Mouse (Mus musculus): ENCODE results near the gene Acp6.
"Not testable (repeated sequence)": the region's sequence is repeated elsewhere in the genome, so short reads cannot be mapped to it uniquely, and the experiment has no call there.

The Acp6 gene

DNA sequence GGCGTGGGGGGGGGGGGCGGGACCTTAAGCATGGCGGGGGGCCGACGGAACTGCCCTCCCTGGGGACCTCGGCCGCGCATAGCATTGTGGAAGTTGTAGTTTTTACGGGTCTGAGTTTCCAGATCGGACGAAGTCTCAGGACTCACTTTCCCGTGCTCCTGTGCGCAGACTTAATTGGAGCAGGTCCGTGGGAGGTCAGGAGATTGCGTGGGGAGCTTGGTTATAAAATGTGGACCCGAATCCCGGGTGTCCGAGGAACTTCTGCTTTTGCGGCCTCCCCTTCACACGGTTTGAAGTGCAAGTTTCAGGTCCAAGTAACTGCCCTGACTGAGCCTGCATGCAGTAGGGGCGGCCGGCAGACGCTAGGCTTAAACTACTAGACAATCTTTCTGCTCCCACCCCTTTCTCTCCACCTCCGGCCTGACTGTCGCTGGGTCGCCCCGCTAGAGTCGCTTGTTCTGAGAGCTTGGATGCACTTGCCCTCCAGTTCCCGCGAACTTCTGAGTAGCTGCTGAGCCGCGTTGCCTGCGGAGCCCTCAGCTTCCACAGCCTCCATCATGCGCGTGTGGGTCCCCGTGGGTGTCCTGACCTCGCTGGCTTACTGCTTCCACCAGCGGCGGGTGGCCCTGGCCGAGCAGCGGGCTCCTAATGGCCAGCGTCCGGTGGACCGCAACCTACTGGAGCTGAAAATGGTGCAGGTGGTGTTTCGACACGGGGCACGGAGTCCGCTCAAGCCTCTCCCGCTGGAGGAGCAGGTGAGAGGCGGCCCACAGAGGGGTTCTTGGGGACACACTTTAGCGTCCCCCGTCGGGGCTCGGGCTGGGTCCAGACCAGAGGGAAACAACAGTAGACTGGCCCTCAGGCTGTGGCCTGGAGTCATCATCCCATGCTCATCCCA lies at the start of gene Acp6:
TSS of gene Acp6 (plus strand) at position 167 of the 898 bp plus-strand sequence.
- in situ Hi-C loops (cut with MboI, MseI) = no loop called here

DNA sequence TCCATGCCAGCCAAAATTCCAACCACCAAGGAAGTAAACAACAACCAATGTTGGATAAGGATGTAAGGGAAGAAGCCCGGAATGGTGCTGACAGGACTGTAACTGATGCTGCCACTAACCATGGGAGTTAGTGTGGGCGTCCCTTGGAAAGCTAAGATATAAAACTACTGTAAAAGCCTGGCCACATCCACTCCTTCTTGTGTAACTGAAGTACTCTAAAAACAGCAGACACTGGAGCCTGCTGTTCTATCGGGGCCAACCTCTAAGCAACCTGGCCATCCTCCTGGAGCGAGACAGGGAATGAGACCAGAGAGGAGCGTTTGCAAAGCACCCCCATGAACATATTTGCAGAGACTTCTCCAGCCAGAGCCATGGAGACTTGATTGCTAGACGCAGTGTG lies 41.1 kb upstream of the Acp6 start:
- in situ Hi-C loops (cut with MboI, MseI) = no loop called here

DNA sequence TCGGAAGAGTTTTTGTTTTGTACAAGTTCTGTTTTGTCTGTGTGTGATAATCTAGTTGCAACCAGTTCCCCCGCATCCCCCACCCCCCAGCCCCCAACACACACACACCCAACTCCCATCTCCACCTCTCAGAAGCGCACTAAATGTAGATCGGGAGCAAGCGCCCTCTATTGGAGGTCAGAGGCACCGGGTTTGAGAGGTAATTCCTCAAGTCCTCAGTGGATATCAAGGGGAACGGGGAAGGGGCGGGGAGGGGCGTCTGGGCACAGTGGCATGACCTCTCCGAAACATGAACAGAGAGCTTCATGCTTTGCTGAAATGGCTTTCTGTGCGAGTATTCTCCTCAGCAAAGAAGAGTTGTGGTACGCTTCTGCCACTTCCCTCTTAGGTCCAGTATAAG lies 40.3 kb upstream of the Acp6 start:
- in situ Hi-C loops (cut with MboI, MseI) = no loop called here

DNA sequence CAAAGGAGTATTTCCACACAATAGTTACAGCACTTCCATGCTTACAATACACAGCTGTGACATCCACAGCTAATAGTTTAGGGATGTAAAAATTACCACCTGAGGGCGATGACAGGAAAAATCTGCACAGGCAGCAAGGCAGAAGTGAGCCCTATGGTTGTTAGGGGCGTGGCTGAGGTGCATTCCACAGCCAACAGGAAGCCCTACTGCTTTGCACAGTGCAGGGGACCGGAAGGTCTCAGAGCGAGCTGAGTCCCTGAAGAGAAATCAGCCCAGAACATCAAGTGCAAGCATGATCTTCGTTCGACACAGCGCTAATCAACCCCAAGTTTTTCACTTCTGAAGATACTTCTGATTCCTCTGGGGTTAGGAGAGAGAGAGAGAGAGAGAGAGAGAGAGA lies 34.4 kb upstream of the Acp6 start:
- in situ Hi-C loops (cut with MboI, MseI) = no loop called here

DNA sequence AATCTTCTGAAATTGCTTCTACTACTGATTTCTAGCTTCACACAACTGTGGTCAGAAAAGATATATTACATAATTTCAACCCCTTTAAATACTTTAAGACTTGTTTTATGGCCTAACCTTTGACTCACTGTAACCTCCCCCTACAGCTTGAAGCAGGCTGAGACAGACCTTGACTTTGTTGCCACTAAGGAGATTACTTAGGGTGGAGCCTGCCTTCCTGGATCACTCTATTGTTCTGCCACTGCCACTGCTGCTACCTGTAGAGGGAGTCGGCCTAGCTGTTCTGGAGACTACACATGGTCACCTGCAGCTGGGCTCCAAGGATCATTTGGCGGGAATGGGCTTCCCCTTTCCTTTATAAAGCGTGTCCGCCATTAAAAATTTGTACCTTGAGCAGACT lies 29.2 kb upstream of the Acp6 start:
- in situ Hi-C loops (cut with MboI, MseI) = no loop called here

DNA sequence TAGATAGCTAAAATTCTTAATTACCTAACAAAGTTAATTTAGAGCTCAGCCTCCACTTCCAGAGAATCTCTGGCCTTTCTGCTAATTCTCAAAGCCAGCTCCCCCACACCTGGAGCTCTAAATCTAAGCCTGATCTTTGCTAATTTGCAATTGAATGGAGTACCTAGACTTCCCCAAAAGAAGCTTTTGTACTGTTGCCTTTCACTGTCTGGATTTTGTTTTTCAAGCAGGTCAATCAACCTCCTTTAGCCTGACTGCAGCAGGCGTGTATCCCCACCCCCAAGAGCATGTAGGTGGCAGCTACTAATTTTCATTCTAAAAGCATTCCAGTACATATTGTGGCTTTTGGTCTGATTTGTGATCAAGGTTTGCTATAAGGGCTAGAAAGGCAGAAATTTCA lies 20.9 kb upstream of the Acp6 start:
- in situ Hi-C loops (cut with MboI, MseI) = not testable (repeated sequence)

DNA sequence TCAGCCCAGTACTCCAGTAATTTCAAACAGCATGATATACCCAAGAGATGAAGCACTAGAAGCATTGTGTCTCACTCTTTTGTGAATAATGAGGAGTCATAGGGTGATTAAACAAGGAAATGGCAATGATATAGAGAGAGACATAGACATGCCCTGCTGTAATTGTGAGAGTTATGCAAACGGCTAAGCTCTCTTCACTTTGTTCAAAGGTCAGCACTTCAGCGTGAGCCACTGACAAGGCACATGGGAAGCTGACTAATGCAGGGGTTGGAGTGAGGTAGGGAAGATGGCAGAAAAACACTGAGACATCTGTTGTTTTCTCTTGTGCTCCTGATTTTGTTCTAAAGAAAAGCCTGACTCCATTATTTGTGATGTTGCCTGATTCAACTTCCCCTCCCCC lies 7.5 kb upstream of the Acp6 start:
- in situ Hi-C loops (cut with MboI, MseI) = no loop called here

DNA sequence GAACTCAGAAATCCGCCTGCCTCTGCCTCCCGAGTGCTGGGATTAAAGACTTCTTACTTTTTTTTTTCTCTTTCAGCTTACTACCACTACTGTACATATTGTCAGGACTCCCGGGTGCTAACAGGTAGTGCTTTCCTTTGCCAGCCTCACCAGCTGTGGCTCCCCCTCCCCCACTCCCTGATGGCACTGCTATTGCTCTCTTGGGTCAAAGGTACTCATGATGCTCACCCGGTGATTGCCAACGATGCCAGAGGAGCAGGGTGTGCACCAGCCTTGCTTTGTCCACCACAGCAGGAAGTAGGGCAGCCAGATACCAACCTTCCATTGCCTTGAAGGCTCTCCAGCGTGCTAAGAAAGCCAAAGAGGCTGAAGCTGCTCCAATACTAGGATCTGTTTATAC lies 2.1 kb upstream of the Acp6 start:
- in situ Hi-C loops (cut with MboI, MseI) = no loop called here

DNA sequence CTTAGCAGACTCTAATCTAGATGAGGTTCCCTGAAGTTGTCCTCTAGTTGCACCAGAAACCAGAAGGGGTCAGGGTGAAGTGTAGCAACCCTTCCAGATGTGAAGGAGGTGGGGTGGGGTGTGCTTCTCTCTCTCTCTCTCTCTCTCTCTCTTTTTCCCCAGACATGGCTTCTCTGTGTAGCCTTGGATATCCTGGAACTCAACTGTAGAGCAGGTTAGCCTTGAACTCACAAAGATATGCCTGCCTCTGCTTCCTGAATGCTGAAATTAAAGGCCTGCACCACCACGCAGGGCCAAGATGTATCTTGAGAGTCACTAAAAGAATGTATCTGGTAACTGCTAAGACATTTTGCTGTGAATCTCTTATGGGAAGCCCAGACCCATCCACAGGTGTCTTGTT lies 1.3 kb upstream of the Acp6 start:
- in situ Hi-C loops (cut with MboI, MseI) = no loop called here

DNA sequence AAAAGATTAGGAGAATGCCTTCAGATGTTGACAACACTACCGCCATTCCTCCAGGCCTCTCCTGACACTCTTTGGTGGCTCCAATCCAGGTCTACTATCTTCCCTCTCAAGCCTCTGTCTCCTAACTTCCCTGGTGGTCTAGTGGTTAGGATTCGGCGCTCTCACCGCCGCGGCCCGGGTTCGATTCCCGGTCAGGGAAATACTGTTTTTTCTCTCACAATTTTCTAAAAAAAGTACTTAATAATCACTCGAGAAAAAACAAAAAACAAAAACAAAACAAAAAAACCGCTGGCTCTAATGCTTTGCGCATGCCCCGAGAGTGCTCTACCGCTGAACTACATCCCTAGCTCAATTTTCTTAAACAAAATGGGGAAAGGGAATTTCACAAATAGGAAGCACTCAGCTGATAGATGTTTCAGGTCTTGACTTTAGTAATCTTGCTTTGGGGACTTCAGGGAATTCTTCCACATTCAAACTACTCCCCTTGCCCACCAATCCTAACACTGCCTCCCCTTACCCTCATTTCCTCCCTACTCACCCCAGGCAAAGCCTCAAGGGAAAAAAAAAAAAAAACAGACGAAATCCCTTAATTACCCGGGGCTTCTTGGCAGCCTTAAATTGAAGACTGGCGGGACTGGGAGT lies 498 bp upstream of the Acp6 start:
- in situ Hi-C loops (cut with MboI, MseI) = no loop called here

DNA sequence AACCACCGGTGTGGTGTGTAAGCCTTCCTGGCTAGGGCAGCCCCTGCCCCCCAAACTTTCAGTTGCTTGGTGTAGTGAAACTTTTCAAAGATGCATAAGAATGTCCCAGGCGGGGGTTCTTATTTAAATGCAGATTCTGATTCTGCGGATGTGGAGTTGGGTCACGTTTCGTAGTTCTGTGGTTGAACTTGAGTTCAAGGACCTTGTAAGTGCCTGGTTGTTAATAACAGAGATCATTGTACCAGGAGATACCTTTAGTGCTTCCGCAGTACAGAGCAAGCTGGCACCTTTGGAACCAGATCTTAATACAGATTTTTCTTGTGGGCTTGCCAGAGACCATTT lies 903 bp downstream of the Acp6 start:
- in situ Hi-C loops (cut with MboI, MseI) = no loop called here

DNA sequence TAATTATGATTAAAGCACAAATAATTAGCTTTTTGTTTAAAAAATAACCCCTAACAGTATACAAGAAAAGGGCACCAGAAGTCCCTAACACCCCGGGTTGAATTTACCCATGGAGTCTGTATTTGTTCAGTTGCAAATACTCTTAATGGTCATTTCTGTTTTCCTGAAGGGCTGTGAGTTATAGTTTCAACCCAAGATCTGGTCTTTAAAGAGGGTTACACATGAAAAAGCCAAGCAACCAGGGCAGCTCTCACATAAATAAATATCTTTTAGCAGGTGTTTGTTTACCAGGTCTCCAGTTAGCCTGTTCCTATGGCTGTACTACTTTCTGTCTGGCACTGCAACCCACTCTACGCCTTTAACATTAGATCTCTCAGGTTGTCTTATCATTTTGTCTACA lies 1.4 kb downstream of the Acp6 start:
- in situ Hi-C loops (cut with MboI, MseI) = no loop called here

DNA sequence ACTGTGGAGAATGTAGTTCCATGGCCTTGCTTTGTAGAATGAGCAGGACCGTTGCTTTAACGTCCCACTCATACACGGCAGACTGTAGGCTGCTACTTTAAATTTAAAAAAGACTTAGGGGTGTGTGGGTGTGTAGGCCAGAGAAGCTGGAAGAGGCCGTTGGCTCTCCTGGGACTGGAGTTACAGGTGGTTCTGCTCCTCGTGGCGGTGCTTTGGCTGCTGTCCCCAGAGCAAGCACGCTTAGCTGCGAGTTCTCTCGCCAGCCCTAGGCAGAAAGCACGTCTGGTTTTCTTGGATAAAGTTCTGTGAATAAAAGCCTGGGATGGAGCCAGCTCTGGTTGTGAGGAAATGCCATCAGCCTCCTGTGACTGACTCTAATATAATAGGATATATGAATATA lies 2.3 kb downstream of the Acp6 start:
- in situ Hi-C loops (cut with MboI, MseI) = no loop called here

DNA sequence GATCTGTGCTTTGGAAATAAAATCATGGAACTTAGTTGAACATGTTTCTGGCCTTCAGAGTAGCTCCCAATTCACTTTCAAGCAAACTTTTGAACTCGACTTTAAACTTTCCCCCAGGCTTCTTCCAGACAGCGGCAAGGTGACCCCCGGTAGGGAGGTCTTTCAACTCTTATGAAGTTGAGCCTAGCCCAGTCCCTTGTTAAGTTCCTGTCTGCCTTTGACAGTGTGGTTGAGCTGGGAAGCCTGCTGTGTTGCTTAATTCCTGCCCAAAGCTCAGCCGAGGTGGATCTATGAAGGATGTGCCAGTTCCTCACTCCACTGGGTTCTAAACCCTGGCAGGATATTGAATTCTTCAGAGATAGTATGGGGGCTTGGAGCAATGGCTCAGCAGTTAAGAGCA lies 3.2 kb downstream of the Acp6 start:
- in situ Hi-C loops (cut with MboI, MseI) = no loop called here

DNA sequence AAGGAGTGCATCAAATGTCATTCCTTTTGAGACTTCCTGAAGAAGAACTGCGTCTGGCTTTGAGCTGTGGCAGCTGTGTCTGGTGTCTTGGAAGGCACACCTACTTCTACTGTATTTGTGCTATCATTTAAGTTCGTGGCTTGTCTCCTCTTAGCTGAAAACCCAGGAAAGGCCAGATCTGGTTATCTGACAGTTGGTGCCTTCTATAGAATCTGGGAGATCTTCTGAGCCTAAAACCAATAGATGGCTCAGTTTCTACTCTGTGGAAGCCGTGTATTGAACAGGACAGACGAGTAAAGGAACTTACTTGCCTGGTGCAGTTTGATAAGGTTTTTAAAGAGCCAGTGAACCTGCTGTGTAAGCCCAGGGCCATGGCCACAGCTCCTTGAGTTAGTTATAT lies 5.9 kb downstream of the Acp6 start:
- in situ Hi-C loops (cut with MboI, MseI) = no loop called here

DNA sequence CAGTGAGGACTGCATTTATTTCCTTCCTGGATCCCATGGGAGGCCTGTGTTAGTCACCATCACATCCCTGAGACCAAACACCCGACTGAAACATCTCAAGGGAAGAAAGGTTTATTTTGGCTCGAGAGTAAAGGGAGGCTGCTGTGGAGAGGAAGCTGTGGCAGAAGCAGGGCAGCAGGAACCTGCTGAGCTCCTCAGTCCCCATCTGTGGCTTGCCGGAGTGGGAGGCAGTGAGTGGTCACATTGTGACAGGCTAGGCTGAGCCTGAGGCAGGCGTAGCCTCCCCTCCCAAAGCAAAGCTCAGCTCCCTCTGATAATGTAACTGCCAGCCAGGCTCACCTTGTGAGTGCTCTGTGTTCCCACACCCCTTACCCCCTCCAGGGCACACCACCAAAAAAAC lies 8.5 kb downstream of the Acp6 start:
- in situ Hi-C loops (cut with MboI, MseI) = no loop called here

DNA sequence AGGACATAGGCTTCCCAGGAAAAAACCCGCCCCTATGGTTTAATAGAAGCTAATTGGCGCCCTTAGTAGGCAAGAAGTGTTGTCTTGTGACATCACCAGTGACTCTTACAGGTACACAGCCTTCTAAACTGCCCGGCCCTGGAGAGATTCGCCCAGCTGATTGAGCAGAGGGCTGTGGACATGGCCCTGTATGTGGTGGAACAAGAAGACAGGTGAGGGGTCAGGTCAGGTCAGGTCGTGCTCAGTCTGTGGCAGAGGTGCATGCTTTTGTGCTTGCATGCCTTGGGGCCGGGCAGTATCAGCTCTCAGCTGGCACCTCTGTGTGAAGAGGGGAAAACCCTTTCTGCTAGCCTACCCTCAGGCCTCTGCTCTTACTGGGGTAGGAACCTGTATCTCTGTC lies 13.0 kb downstream of the Acp6 start:
- in situ Hi-C loops (cut with MboI, MseI) = no loop called here

DNA sequence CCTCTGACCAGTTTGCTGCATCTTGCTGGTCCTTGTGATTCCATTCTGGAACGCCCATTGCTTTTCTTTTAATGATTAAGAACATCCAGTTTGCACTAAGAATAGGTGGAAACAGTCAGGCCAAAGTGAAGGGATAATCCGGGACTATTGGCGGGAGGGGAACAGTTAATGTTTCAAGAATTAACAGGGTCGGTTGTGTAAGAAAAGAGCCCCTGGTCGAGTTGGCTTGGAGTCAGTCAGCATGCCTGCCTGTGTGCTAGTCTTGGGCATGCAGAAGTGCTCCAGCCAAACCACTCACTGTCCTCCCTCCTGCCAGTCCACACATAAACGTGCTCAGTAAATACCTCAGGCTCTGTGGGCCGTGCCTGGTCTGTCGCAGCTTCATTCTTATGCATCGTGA lies 13.7 kb downstream of the Acp6 start:
- in situ Hi-C loops (cut with MboI, MseI) = no loop called here

DNA sequence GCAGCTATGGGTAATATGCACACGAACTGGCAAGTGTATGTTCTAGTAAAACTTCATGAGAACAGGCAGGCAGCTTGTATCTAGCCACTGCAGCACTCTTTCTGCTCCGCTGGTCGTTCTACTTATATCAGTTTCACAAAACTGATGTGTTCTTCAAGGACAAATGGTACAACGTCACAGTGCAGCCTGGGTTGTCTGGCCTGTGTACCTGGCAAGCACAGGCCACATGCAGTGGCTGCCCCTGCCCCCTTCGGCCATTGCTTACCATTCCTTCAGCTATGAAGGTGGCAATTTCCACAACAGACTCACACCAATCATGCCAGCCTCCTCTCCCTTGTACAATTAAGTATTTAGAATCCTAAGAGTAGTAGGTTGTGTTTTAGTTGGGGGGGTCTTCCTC lies 14.1 kb downstream of the Acp6 start:
- in situ Hi-C loops (cut with MboI, MseI) = no loop called here

DNA sequence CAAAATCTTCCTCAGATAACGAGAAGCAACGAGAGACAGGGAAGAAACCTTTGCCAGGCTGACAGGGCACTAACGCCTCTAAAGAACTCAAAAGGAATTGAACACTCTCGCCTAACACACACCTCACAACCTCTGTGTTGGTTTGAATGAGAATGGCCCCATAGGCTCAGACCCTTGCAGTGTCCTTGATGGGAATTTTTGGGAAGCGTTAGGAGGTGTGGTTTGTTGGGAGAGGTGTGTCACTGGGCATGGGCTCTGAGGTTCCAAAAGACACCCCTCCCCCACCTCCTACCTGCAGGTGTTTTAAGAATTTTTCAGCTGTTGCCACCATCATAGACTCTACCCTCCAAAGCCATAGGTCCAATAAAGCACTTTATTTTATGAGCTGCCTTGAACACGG lies 20.3 kb downstream of the Acp6 start:
- in situ Hi-C loops (cut with MboI, MseI) = loop anchor here (5.0 kb wide), 1 partner anchor 92 kb away; no protein-coding TSS in a partner anchor

DNA sequence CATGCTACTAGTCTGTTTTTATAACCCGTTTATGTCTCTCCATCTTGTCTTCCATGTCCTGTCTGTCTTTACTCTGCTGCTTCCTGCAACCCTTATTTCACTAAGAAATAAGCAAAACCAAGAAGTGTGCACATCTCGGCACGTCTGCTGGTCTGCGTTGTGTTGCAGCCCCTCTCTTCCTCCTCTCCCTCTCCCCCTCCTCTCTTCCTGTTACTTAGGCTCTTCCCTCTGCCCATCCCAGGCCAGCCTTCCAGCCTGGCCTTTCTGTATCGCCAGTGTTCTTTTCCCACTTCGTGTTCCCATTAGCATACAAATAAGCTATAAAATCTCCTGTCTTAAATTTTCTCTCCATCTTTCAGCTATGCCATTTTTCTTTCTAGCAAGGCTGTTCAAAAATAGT lies 21.9 kb downstream of the Acp6 start:
- in situ Hi-C loops (cut with MboI, MseI) = no loop called here

DNA sequence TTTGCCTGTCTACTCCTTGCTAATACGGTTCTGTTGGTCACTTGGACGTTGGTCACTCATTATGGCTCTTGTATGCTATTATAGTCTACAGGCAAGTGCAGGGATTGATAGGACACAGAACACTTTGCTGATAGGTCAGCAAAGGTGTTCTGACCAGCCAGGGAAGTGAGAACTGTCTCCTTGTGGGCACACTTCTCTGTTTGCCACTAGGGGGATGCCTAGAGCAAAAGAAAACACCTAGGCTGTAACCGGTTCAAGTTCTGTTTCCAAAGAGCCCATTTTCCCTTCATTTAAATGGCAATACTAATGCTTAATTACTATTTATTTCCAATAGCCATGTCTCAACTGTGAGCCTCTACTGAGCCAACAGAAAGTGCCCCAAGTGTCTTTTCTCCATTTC lies 25.2 kb downstream of the Acp6 start:
- in situ Hi-C loops (cut with MboI, MseI) = no loop called here

DNA sequence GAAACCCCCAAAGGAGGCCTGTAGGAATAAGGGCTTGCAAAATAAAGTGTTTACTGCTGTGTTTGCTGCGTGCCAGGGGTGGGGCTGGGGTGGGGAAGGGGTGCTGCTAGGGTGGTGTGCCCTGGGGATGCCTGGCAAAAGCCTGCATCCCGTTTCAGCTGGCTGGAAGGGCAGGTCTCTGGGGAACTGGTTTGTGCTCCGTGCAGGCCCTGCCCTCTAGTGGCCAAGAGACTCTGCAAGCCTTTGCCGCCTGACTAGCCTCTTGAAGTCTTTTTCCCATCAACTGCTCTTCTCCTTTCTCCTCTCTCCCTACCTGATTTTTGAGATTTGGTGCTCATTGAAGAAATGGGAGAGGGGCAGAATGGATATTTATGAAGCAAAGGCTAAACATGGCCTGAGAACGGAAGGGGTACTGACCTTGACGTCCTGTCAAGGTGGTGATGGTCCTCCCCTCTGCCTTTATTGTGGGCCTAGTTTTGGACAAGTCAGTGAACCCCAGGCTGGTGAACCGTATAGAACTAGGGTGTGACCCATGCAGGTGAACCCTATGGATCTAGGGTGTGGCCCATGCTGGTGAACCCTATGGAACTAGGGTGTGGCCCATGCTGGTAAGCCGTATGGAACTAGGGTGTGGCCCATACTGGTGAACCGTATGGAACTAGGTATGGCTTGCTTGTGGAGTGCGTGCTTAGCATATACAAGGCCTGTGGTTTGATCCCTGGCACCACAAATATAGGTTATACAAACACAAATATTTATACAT lies 26.7 kb downstream of the Acp6 start:
- in situ Hi-C loops (cut with MboI, MseI) = loop anchor here (5.0 kb wide), 2 partner anchors 152 to 248 kb away; no protein-coding TSS in a partner anchor

Data from T-helper 1 cell (primary cell).